Mouse (Mus musculus): ENCODE measurements around the gene Gm20388.

DNA sequence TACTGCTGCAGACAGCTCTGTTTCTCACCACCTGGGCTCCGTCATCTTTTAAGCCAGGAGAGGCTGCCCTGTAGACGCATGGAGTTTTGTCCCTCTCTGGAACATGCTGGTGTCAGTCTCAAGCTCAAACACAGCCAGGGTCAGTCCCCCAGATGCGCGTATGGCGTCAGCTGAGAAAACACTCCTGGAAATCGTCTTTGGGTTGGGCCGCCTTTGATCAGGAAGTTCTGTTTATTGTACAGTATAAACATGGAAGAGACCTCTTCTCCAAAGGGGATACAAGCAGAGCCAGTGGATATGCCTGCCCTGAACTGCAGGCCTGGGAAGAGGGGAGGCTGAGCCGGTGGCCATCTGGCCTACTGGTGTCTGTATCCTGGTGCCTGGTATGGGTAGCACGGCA, 2163.8 kb downstream of the Gm20388 start:
- TF ChIP-seq CTCF (IDR thresholded peaks at IDR 0.05; ENCODE audit: low read depth) (no peak), EP300 (optimal IDR thresholded peaks at IDR 0.05) (no peak)
